Mouse (Mus musculus): Measurements from ENCODE around the gene Tmc4.

DNA sequence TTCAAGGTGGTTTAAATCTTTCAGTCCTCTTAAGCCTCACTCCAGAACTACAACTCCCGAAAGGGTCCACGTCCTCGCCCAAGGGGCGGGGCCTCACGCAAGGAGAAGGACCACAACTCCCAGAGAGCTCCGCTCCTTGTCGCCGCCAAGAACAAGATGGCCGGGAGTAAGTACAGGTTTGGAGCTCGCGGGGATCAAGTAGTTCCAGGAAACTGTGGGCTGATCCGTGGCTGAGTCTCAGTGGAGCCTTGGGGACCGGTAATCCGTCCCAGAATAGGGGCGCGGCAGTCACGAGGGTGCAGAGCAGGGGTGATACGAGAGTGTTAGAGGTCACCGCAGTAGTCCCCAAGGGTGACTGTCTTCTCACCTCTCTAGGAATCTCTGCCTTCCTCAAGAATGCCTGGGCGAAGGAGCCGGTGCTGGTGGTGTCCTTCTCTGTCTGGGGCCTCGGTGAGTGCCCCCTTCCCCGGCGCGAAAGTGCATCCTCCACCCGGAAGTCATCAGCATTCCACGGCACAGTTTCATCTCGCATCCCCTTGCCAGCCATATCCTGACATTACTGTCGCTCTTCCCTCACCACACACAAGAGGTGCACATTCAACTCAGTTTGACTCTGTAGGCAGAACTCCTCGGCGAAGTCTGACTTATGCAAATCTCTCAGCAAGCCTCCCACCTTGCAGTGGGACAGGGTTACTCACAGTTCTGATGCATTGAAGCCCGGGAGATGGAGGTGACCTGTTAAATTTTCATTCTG lies 59.9 kb downstream of the Tmc4 start, which contains the start of gene Ndufa3:
- TF ChIP-seq TCF12 (IDR thresholded peaks at IDR 0.05; ENCODE audit: insufficient read depth, poor library complexity, severe bottlenecking) (no peak), MAX (IDR thresholded peaks at IDR 0.05; ENCODE audit: low read depth) (no peak), POLR2A (IDR thresholded peaks at IDR 0.05; ENCODE audit: insufficient read length, low read depth) (peak; percentile 56), E2F4 (IDR thresholded peaks at IDR 0.05; ENCODE audit: insufficient read depth) (no peak), MYOD1 (IDR thresholded peaks at IDR 0.05; ENCODE audit: control insufficient read depth in 1 of 3, insufficient read length in 2 of 3, low read depth in 2 of 3) (no peak), USF1 (IDR thresholded peaks at IDR 0.05; ENCODE audit: low read depth) (no peak)

Measured in myocyte (in vitro differentiated cells).